Mouse (Mus musculus) ES-CJ7 (cell line): Measurements from ENCODE around the gene Mcpt8.
"Not testable (repeated sequence)": the region's sequence is repeated elsewhere in the genome, so short reads cannot be mapped to it uniquely, and the experiment has no call there.

Source experiments
- DNase-seq: peaks from one replicate; pipeline ENCODE4 v3.0.0; 2011; ENCODE audit warnings: low read depth, low spot score

Mcpt8 gene

DNA sequence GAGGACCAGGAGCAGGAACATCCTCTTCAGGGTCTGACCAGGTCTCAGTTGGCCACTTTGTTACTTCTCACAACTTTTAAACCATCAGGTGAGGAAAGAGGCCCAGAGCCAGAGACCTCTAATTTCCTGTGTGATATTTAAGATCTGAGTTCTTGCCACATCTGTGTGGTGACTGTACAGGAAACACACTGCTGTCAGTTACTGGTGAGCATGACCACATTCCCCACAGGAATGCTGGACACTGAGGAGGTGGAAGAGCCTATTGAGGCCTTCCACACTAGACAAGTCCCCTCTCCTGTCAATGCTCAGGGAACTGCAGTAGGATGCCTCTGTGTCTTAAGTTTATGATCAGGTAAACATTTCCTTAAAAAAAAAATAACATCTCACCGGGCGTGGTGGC is at the start of gene Mcpt8:
Gene Mcpt8 (minus strand): TSS at position 107 of the 400 bp plus-strand sequence.
- no peak for DNase-seq

DNA sequence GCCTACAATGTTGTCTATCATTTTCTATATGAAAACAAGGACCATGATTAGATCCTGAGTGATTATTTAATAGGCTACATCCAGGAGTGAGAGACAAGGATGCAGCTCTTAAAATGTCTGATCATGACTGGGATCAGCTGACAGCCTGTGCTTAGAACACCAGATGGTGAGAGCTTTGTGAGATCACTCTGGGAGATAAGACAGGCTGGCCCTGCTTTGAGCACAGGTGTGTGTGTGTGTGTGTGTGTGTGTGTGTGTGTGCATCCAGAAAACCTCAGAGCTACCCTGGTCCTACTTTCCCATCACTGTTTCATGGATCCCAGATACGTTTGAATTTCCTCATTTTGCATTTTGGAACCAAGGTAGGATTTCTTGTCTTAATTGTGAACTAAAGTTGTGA is 48.6 kb upstream of the Mcpt8 start:
- DNase-seq, result not testable (repeated sequence)

DNA sequence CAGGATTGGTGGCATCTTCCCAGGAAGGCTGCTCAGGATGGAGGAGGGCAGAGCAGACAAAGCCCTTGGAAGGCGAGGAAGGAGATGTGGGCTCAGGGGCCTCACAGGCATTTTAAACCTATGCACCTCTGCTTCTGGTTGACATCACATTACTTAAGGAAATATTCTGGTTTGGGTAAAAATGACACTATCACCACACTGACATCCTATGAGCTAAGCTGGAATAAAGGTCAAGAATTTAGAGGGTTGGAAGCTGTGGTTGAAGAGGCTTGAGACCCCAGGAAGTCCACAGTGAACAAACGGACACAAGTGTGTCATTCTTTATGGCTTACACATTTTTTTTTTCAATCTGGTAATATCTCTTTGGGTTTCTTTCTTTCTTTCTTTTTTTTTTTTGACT is 47.4 kb upstream of the Mcpt8 start, which contains the start of gene Gzmd:
Gene Gzmd (minus strand): TSS at position 101 of the 400 bp plus-strand sequence.
- not testable (repeated sequence) for DNase-seq

DNA sequence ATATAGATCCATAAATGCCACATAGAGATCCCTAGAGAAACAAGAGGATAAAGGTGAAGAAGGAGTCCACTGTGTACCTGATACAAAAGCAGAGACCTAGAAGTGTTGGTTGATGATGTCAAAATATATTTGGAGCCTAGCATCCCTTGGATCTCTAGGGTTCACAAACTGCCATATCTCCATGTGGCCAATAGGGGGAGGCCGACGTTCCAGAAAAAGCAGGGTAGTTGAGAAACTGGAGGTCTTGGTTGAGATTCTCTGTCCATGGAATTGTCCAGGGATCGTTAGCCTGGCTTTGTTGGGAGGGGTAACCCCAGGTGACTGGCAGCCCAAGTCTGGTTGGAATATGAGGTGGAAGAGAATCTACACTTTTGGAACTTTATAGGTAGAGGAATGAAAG is 43.3 kb upstream of the Mcpt8 start:
- DNase-seq, result no peak

DNA sequence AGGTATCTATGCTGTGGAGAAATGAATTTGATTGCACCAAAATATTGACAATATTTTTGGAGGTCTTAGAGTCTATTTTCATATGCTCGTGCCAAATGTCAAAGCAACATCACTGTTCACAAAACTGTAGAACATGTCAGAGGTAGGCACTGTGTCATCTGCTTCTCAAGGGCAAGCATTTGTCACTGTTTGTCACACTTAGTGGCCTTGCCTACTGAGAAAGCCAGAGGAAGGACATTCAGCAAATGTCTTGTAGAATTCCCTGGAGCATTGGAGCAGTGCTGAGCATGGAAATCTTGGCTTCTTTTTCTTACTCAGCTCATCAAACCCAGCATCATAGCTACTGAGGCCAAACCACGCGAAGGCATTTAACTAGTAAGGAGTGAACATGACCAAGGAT is 38.4 kb upstream of the Mcpt8 start:
- no peak for DNase-seq

DNA sequence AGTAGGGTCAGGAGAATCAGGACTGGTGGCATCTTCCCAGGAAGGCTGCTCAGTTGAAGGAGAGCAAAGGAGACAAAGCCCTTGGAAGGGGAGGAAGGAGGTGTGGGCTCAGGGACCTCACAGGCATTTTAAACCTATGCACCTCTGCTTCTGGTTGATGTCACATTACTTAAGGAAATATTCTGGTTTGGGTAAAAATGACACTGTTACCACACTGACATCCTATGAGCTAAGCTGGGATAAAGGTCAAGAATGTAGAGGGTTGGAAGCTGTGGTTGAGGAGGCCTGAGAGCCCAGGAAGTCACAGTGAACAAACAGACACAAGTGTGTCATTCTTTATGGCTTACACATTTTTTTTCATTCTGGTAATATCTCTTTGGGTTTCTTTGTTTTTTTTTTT is 35.5 kb upstream of the Mcpt8 start, which contains the start of gene Gzme:
Gene Gzme (minus strand): TSS at position 101 of the 400 bp plus-strand sequence.
- no peak for DNase-seq

DNA sequence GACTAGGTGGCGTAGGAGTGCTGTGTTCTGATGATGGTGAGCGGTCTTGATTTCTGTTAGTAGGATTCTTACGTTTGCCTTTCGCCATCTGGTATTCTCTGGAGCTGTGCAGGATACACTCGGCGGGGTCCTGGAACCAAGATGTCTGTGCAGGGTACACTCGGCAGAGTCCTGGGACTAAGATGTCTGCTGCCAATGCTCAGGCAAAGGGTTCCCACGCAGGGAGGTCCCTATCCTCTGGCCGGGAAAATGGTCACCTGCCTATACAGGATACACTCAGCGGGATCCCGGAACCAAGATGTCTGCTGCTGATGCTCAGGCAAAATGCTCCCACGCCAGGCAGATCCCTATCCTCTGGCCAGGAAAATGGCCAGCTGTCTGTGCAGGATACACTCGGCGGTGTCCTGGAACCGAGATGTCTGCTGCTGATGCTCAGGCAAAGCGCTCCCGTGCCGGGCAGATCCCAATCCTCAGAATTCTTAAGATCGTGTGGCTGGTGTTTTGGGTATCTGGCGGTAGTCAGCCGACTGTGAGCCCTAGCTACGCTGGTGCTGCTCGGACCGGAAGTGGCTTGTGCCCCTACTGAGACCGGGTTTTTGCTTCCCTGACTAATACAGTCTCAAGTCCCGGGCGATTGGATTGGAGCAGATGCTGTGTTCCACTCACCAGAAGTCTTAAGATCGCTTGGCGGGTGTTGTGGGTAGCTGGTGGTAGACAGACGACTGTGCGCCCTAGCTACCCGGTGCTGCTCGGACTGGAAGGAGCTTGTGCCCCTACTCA is 30.6 kb upstream of the Mcpt8 start:
- DNase-seq, result peak; percentile 70

DNA sequence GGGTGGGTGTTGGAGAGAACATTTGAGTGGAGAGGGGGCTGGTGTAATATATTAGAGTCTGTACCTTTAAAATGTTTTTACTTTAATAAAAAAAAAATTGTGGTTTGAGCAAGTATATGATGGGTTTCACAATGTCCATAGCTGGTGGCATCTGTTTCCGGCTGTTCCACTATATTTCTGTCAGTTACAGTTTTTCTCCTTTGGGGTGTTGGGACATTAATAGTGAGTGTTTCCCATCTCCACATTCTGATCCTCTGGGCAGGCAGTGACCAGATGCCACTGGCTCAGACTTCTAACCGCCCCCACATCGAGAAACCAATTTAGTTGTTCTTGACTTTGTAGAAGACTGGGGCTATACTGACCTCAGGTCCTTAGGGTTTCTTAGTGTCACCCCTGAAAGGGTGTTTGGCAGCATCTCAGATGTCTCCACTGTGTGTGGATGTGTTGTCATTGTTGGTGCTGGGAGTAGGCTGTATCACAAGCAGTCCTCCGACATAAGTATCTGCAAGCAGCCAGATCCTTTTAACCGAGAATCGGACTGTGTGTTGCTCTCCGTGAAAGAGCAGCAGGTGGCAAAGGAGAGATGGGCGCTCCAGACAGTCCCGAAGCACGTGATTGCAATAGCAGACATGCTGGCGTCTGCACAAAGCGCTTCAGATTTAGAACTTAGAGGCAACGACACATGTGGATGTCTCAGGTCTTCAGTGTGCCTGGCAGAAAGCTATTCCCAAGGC is 20.5 kb upstream of the Mcpt8 start:
- DNase-seq, result no peak

DNA sequence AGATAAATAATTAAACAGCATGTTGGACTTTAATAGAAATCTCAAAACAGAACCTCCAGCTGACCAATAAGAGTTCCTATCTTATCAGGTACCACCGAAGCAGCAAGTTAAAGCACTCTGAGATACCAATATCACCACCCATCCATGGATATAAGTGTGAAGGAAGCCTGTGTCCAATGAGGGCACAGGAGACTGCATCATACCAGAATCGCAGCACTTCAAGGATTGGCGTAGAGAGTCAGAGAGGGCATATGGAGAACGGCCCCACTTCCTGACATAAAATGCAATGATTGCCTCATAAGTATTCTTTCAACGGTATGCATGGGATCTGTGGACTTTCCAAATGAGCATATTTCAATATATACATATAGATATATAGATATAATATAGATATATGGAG is 19.9 kb upstream of the Mcpt8 start:
- DNase-seq, result no peak

DNA sequence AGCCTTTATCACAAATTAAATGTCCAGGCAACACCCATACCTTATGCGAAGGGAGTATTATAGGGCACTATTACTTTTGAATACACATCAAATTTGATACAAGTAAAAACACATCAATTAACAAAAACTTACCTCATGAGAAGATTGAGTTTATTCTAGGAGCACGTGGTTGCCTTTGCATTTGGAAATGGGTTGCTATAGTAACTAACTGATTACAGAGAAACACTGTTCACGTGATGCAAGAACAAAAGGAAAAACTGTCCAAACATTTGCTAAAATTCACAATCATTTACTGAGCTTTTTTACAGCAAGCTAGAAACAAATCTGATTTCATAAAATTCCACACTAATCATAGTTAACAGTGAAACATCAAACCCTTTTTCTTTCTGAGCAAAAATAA is 18.4 kb upstream of the Mcpt8 start:
- DNase-seq, result no peak

DNA sequence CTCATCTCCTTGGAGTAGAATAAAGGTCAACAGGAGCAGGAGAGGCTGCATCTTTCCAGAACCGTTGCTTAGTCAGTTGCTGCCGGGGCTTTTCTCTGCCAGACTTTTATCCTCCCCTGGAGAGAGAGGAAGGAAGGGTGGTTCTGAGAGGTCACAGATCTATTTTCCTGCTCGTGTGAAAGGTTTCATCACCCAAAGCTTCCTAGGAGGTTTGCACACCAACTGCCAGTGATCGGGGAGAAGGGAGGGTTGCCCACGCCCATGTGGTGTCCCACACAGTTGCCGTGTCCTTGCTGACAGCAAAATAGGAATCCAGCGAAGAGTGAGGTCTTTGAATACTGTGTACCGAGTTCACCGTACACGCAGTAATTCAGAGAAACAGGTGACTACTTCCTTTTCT is 17.3 kb upstream of the Mcpt8 start, which contains the start of gene Ctsg:
Gene Ctsg (minus strand): TSS at position 189 of the 400 bp plus-strand sequence.
- DNase-seq, result no peak

DNA sequence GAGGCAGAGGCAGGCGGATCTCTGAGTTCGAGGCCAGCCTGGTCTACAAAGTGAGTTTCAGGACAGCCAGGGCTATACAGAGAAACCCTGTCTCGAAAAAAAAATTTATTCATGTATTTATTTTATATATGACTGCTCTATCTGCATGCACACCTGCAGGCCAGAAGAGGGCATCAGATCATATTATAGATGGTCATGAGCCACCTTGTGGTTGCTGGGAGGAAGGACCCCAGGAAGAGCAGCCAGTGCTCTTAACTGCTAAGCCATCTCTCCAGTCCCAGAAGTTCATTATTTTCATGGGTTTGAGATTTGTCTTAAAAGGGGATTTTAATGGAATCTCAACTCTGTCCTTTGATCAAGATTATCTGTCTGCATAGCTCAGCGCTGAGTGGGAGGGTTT is 13.9 kb upstream of the Mcpt8 start:
- peak; percentile 66 for DNase-seq

DNA sequence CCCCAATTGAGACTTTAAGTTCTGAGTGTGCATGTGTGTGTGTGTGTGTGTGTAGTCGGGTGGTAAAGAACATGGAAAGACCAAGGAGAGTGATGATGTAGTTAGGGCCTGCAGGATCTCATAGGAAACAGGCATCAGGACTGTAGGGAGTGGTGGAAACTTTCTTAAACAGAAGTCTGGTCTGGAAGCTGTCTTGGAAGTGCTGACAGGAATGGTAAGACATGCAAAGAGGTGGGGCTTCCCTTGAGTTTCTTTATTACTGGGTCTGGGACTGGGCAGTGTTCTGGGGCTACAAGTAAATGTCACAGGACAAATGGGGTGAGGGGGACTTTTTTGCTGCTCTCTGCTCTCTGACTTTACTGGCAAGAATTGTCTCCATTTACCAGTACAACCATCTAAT is 12.5 kb upstream of the Mcpt8 start:
- DNase-seq, result no peak

DNA sequence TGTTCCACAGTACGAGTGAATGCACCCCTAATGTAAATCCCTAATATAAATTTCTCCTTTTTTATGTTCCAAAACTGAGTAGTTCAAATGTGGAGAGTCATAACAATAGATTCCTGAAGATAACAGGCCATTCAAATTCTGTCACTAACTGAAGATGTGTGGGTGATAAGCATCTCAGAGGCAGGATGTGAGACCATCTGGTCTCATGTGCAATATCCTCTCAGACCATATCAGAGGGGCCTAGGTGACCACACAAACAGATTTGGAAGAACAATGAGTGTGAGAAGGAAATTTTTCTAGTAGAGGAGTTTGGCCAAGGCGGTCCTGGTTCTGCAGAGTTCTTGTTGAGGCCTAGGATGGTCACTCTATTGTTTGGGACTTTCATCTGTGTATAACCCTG is 8.3 kb upstream of the Mcpt8 start:
- DNase-seq, result no peak

DNA sequence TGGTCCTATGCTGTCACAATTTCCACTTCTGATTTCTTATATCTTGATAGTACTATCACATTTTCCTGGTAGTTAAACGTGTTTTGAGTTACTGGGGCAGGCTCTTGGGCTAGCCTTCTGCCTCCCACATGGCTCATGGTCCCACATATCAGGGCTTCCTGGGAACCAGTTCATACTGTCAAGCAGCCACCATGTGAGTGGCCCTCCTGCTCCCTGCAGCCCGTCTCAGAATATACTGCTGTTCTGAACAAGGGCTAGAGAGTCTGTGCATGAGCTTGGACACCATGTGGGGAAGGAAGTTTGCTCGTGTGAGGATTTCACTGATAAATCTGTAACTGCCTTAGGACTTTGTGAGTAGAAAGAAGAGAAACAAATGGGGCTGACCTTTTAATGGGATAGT is 1.6 kb upstream of the Mcpt8 start:
- no peak for DNase-seq

DNA sequence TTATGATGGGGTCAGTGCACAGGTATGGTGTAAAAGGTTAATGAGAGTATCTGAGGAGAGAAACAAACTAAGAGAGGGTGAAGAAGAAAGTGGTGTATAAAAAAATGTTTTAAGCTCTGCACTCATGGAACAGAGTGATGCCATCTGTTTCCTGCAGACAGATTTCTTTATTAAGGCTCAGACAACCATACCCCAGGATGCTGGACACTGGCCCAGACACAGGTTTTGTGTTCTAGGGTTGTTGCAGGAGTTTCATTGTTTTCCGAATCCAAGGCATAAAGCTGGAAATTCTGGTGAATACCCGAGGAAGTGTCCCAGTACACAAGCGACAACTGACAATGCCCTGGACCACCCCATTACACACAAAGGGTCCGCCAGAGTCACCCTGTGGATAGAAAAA is 3.1 kb downstream of the Mcpt8 start:
- no peak for DNase-seq

DNA sequence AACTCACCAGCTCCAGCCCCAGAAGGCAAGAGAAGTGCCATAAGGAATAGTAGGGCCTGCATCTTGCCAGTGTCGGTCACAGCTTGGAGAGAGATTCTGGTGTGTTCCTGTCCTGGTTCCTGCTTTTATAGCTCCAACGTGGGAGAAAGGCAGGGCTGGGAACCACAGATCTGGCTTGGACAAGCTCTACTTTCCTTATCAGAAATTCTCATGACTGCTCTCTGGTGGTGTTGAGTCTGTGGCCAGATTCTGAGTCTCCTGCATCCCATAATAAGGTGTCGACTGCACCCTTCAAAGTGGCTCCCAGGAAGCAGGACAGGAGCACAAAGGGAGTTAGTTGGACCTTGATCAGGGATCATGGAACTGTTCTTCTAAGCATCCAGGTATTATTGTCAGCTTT is 22.9 kb downstream of the Mcpt8 start, which contains the start of gene Mcpt4:
Gene Mcpt4 (minus strand): TSS at position 101 of the 400 bp plus-strand sequence.
- not testable (repeated sequence) for DNase-seq

DNA sequence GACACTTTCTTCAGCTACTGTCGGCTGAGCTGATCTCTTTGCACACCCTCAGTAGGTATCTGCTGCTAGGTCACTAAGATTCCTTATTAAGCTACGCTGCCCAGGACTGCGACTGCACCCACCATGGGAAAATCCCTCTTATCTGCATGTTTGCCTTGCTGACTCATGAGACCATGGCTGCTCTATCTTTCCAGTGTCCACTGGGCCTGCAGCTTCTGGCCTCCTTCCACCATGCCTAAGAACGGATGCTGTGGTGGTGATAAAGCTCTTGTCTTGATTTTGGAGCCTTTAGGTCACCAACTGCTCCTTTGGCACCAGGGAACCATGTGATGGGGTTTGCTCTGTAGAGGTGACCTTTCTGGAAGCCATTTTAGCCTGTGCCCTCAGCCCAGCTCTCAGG is 27.4 kb downstream of the Mcpt8 start:
- DNase-seq, result no peak

DNA sequence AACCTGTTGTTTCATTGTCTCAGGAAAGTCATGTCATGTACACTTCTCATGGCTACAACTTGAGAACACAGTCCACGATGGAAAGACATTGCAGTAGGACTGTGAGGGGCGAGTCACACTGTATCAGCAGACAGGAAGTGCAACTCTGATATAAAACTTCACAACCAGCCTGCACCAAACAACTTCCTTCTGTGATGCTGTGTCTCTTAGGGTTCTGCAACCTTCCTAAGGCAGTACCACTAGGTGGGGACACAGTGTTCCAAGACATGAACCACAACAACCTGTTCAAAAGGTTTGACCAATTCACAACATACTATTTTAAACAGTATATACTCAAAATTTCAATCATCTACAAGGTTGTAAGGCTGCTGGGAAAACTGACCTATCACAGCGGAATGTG is 29.7 kb downstream of the Mcpt8 start:
- no peak for DNase-seq

DNA sequence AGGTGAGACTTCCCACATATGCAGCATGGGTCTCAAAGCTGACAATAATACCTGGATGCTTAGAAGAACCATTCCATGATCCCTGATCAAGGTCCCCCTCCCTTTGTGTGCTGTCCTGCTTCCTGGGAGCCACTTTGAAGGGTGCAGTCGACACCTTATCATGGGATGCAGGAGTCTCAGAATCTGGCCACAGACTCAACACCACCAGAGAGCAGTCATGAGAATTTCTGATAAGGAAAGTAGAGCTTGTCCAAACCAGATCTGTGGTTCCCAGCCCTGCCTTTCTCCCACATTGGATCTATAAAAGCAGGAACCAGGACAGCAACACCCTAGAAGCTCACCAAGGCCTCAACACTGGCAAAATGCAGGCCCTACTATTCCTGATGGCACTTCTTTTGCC is 43.3 kb downstream of the Mcpt8 start, which contains the start of gene Mcpt2:
Gene Mcpt2 (plus strand): TSS at position 250 of the 400 bp plus-strand sequence.
- not testable (repeated sequence) for DNase-seq

DNA sequence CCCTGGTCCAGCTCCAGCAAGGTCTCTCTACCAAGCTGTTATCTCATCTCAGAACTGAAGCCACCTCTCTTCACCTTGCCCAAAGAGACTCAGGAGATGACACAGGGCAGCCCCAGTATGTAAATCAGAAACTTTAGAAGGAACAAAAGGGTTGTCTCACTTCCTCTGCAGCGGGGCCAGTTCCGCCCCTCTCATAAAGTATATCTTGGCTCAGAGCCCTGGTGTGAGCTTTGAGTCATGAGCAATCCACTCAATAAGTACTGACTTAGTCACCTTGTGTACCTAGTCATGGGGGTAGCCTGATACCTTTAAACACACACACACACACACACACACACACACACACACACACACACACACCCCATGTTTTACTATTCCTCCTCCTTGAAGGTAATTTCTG is 50.6 kb downstream of the Mcpt8 start:
- no peak for DNase-seq
